Mouse (Mus musculus) liver, adult 2 months (tissue): ENCODE results near the gene Isyna1.

Experiments
- CTCF ChIP-seq: fragments of 200-500 bp; IDR thresholded peaks from 2 replicates; pipeline ENCODE4 v1.5.1; 2011; ENCODE audit warnings: low read depth, low read length, control low read depth
- POLR2A ChIP-seq: fragments of 200-500 bp; IDR thresholded peaks from 2 replicates; pipeline ENCODE4 v1.6.1; 2011; ENCODE audit warnings: low read length, control low read depth; ENCODE audit not compliant: insufficient read depth; ENCODE audit errors: extremely low read depth

DNA sequence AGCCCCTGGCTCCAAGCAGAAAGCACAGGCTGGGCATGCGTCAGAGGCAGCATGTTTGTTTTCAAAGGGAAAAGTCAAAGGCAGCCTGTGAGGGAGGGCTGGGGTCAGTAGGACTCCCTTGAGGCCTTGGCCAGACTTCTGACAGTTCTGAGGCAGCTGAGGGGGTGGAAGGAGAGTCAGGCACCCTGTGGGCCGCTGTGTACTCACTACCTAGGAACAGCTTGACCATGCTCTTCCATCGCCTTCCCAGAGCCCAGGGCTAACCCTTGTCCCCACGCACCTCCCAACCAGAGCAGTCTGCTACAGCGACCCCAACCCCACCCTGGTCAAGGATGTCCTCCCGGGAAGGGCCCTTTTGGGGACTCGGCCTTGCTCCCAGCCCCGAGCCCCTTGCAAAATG lies 1.0 kb upstream of the Isyna1 start:
- no peak for TF ChIP-seq CTCF
- no peak for TF ChIP-seq POLR2A
